Mouse (Mus musculus): ENCODE data around the gene Ak6. TPM values are rescaled to one million over a fixed set of nuclear protein-coding genes. Genes with fewer than 3 reads are reported as not detected.

Ak6 gene
- 14.6 and 53.5 TPM in 2 replicates for polyA plus RNA-seq (2012; rRNA removed; ENCODE audit: low replicate concordance)

DNA sequence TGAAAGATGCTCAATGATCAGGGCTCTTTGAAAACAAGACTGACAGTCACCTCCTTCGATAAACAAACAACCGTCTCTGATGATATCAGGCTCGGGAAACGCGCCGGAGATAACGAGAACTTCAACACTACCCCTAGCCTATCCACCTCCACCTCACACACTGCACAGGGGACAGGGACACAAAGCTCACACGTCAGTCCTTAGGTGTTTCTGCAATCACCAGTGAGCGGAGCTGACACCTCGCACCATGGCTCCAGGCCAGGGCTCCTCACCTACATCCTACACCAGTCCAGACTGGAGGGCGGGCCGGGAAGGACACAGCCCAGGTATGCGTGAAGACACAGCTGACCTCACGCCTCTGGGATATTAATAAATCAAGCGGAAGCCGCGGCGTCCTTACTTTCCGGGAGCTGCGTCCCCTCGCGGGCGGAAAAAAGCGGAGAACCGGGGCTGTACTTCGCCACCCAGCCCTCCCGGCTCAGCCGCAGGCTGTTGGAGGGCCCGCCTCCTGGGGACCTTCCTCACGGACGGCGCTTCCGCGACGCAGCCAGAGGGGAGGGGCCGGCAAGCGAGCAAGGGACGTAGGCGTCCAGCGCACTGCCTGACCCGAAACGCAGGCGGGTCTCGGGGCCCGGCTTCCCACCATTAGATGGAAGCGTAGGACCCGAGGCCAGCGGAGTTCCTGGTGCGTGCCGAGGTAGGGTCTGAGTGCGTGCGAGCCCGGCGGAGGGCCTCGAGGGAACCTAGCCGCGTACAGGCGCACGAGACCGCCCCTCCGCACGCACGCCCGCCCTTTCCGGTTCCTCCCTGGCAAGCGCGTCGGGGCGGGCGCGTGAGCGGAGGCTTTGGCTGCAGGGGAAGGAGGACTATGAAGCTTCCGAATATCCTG is at the start of gene Ak6, which contains the start of gene Rad17:
Gene Ak6, plus strand, starts transcription at position 430 of the 889 bp plus-strand sequence.
Gene Rad17, minus strand, starts transcription at position 502 of the 889 bp plus-strand sequence.

DNA sequence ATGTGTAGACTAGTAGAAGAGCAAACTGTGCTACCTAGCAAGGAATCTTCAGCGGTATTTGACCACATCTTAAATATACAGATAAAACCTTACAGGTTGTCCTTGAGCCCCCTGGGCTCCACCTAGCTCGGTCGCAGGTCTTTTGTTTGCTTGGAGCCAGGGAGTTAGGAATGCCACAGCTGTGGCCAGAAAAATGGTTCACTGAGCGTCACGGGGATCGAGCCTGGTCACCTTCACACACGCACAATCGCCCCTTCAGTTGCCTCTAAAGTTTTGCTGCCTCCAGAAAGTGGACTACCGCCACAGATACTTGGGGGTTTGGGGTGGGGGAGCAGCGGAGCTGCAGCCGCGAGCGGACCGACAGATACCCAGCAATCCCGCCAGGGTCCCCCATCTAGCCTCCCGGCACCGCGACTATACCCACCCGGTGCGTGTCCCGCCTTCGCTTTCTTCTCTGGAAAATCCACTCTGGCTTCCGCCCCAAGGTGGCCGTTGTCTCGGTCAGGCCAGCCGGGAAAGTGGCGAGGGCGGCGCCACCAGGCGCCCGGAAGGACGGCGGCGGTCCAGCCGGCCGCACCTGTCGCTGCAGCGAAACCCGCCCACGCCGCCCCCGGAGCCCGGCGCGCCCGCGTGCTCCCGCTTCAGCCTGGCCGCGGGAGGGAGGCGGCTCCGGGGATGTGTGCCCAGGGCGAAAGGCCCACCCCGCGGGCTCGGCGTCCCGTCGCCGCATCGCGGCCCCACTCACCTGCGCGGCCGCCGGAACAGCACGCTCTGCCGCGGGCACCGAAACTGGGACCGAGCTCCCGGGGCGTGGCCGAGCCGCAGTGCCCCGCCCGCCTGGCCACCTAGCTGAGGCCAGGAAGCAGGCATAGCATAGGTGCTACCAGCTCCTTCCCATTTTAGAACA is 34.3 kb upstream of the Ak6 start, which contains the start of gene Marveld2:
Gene Marveld2, minus strand, starts transcription at position 791 of the 907 bp plus-strand sequence.

DNA sequence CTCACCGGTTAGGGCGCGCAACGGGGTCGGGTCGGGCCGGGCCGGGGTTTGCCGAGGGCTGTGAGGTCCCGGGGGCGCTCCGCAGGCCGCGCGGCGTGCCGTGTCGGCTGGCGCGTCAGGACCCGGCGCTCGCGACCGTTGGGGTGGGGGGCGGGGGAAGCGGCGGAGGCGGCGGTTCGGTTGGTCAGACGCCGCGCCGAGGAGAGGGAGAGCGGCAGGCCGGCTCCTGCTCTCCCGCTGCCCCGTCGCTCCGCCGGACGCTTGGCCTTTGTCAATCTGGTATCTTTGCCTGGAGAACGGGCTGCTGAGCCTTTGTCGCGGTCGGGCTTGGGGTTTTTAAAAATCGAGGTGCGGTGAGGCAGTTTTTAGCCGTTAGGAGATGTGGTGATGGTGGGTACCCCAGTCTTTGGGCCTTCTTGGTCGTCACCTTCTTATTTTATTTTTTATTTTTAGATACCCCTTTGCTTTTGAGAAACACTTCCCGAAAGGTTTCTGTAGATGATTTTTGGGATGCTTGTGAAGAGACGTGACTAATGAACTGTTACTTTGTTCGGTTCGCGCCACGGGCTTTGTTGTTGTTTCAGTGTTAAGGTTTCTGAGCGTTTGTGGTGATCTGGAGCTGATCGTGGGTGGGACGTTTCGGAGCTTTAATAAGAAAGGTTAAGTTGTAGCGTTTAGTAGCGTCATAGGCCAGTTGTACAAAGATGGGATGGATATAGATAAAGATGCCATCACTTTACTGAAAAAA is 834 bp downstream of the Ak6 start, which contains the start of gene Taf9:
Gene Taf9, plus strand, starts transcription at position 141 of the 748 bp plus-strand sequence.

DNA sequence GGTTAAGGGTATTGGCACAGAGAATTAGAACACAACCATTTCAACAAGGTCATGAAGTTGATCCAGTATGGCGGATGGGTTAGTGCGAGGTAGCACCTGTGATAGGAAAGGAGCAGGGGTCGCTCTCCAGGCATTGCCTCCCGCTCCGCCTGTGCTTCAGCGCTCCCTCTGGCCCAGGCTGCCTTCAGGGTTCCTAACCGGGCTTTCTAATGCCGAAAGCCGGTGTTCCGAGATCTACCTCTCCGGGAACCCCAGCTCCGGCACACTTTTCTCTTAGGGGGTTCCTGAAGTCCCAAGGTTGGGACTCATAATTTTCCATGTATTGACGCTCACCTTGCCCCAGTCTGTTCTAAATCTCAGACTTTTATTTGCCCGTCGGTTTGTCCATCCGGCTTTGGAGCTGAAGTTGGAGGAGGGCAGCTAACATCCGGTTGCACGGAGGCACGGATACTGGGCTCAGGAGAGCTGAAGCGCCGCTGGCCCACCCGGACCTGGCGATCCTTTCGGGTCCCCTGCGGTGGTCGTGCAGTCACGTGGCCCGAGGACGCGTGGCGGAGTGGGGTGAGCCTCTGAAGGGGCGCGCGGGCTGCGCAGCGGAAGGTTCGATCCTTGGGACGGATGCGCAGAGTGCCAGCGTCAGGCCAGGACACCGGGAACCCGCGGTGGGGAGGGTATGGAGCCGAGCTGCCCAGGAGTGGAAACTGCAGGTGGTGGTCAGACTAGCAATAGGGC is 18.7 kb downstream of the Ak6 start, which contains the start of gene Ccdc125:
Gene Ccdc125, plus strand, starts transcription at position 427 of the 732 bp plus-strand sequence.

Other genes with a start within 250 kb of the Ak6 start
- 0.18 and 0.26 TPM in 2 replicates for gene Naip1, start 198.1 kb upstream of the Ak6 start, polyA plus RNA-seq (2012; rRNA removed; ENCODE audit: low replicate concordance)
- gene Gtf2h2, start 158.4 kb upstream of the Ak6 start, polyA plus RNA-seq (2012; rRNA removed; ENCODE audit: low replicate concordance), result 15.6 and 28.4 TPM in 2 replicates
- 1.8 and 3.8 TPM in 2 replicates for gene Ocln, start 98.3 kb upstream of the Ak6 start, polyA plus RNA-seq (2012; rRNA removed; ENCODE audit: low replicate concordance)
- gene Marveld2, start 34.0 kb upstream of the Ak6 start, polyA plus RNA-seq (2012; rRNA removed; ENCODE audit: low replicate concordance), result 4.9 and 6.5 TPM in 2 replicates
- 2.7 and 5.1 TPM in 2 replicates for gene Rad17, start 72 bp downstream of the Ak6 start, polyA plus RNA-seq (2012; rRNA removed; ENCODE audit: low replicate concordance)
- gene Taf9, start 600 bp downstream of the Ak6 start, polyA plus RNA-seq (2012; rRNA removed; ENCODE audit: low replicate concordance), result 2.1 and 2.3 TPM in 2 replicates
- 1.8 and 2.7 TPM in 2 replicates for gene Ccdc125, start 18.7 kb downstream of the Ak6 start, polyA plus RNA-seq (2012; rRNA removed; ENCODE audit: low replicate concordance)
- gene Cdk7, start 80.0 kb downstream of the Ak6 start, polyA plus RNA-seq (2012; rRNA removed; ENCODE audit: low replicate concordance), result 11.3 and 16.0 TPM in 2 replicates
- 28.3 and 52.0 TPM in 2 replicates for gene Mrps36, start 93.7 kb downstream of the Ak6 start, polyA plus RNA-seq (2012; rRNA removed; ENCODE audit: low replicate concordance)
- gene Cenph, start 124.9 kb downstream of the Ak6 start, polyA plus RNA-seq (2012; rRNA removed; ENCODE audit: low replicate concordance), result 0.24 and 0.45 TPM in 2 replicates
- gene Ccnb1, start 135.6 kb downstream of the Ak6 start, polyA plus RNA-seq (2012; rRNA removed; ENCODE audit: low replicate concordance), result 1.9 and 3.3 TPM in 2 replicates
- gene Slc30a5, start 182.4 kb downstream of the Ak6 start, polyA plus RNA-seq (2012; rRNA removed; ENCODE audit: low replicate concordance), result 19.2 and 28.7 TPM in 2 replicates

All from mammary gland, adult 2 months (tissue).